Mouse (Mus musculus): ENCODE data around the gene Frat2. TPM values are rescaled to one million over a fixed set of nuclear protein-coding genes. Genes with fewer than 3 reads are reported as not detected.

The Frat2 gene
- total RNA-seq (2014; rRNA removed), result 9.0 and 13.2 TPM in 2 replicates
- 5.8 and 7.3 TPM in 2 replicates for polyA plus RNA-seq (2015; fragmentation: Nextera tagmentation; extraction: Ambion mirVana)

- Histone ChIP-seq H3K4me1 (ENCODE audit: insufficient read depth, low read length) (no peaks in the 10 kb centered on the region), H3K4me3 (ENCODE audit: low read length) (peak within 1 kb of the TSS; percentile 75), H3K4me2 (ENCODE audit: low read depth, low read length) (peak within 1 kb of the TSS; percentile 94), H3K9ac (replicated peaks; ENCODE audit: low read length) (peak within 1 kb of the TSS; percentile 80), H3K36me3 (ENCODE audit: insufficient read depth, low read length) (no peaks in the 10 kb centered on the region), H3K27ac (peak within 1 kb of the TSS; percentile 93), H3K9me3 (ENCODE audit: low read length) (no peaks in the 10 kb centered on the region), H3K27me3 (ENCODE audit: insufficient read depth, low read length) (no peaks in the 10 kb centered on the region)
- WGBS, result under 1% methylated on average over 71 of the region's 72 CpGs
- no peak for TF ChIP-seq CTCF (IDR thresholded peaks at IDR 0.05; ENCODE audit: low read depth)
- DNase-seq (ENCODE audit: low spot score) (peak; percentile 91), ATAC-seq (peak; percentile 96)
Observed at GRCm38 (mm10) chr19:41847992-41848851, at the start of gene Frat2. Gene Frat2 (minus strand): TSS chr19:41848132.

GRCm38 (mm10) chr19:41896319-41896711, 48.4 kb upstream of the Frat2 start:
- Histone ChIP-seq H3K27ac (no peak overlapping the region), H3K36me3 (ENCODE audit: insufficient read depth, low read length) (peaks cover 6% of the 10 kb centered on the region; the same call in 1 of the 2 replicates), H3K4me1 (ENCODE audit: insufficient read depth, low read length) (peaks cover 4% of the 10 kb centered on the region; the same call in 1 of the 2 replicates), H3K4me3 (ENCODE audit: low read length) (peak overlapping the region; percentile 70), H3K27me3 (ENCODE audit: insufficient read depth, low read length) (no peaks in the 10 kb centered on the region), H3K9ac (replicated peaks; ENCODE audit: low read length) (peak overlapping the region; percentile 59; the same call in 1 of the 2 replicates), H3K9me3 (ENCODE audit: low read length) (no peaks in the 10 kb centered on the region), H3K4me2 (ENCODE audit: low read depth, low read length) (peak overlapping the region; percentile 84)
- TF ChIP-seq CTCF (IDR thresholded peaks at IDR 0.05; ENCODE audit: low read depth), result no peak
- peak; percentile 50; the same call in 1 of the 2 replicates for ATAC-seq
- no peak for DNase-seq (ENCODE audit: low spot score)
- 14% methylated on average over 18 of the region's 18 CpGs for WGBS

- DNase-seq (ENCODE audit: low spot score) (peak; percentile 94), ATAC-seq (peak; percentile 97)
- no peak for TF ChIP-seq CTCF (IDR thresholded peaks at IDR 0.05; ENCODE audit: low read depth)
- Histone ChIP-seq H3K9ac (replicated peaks; ENCODE audit: low read length) (peak within 1 kb of the TSS; percentile 59), H3K27me3 (ENCODE audit: insufficient read depth, low read length) (no peaks in the 10 kb centered on the region), H3K4me3 (ENCODE audit: low read length) (peak within 1 kb of the TSS; percentile 70), H3K9me3 (ENCODE audit: low read length) (no peaks in the 10 kb centered on the region), H3K27ac (peak within 1 kb of the TSS; percentile 32; the same call in 1 of the 2 replicates), H3K4me2 (ENCODE audit: low read depth, low read length) (peak within 1 kb of the TSS; percentile 84), H3K36me3 (ENCODE audit: insufficient read depth, low read length) (peaks cover 6% of the 10 kb centered on the region; the same call in 1 of the 2 replicates), H3K4me1 (ENCODE audit: insufficient read depth, low read length) (peaks cover 4% of the 10 kb centered on the region; the same call in 1 of the 2 replicates)
- 1% methylated on average over 46 of the region's 46 CpGs for WGBS
Observed at GRCm38 (mm10) chr19:41895460-41896318, 47.8 kb upstream of the Frat2 start, which contains the start of gene Rrp12. Gene Rrp12 (minus strand): TSS chr19:41896173.

GRCm38 (mm10) chr19:41894959-41895358, 47.0 kb upstream of the Frat2 start:
- H3K9me3 ChIP-seq (ENCODE audit: low read length), result no peaks in the 10 kb centered on the region
- no peak for TF ChIP-seq CTCF (IDR thresholded peaks at IDR 0.05; ENCODE audit: low read depth)
- no peak overlapping the region for H3K9ac ChIP-seq (replicated peaks; ENCODE audit: low read length)
- 44% methylated on average over 7 of the region's 7 CpGs for WGBS
- peak overlapping the region; percentile 84 for H3K4me2 ChIP-seq (ENCODE audit: low read depth, low read length)
- H3K27me3 ChIP-seq (ENCODE audit: insufficient read depth, low read length), result no peaks in the 10 kb centered on the region
- H3K36me3 ChIP-seq (ENCODE audit: insufficient read depth, low read length), result peaks cover 11% of the 10 kb centered on the region
- H3K27ac ChIP-seq, result no peak overlapping the region
- H3K4me3 ChIP-seq (ENCODE audit: low read length), result peak overlapping the region; percentile 70
- peaks cover 4% of the 10 kb centered on the region; the same call in 1 of the 2 replicates for H3K4me1 ChIP-seq (ENCODE audit: insufficient read depth, low read length)
- no peak for ATAC-seq
- no peak for DNase-seq (ENCODE audit: low spot score)

- no peaks in the 10 kb centered on the region for H3K4me1 ChIP-seq (ENCODE audit: insufficient read depth, low read length)
- H3K9me3 ChIP-seq (ENCODE audit: low read length), result no peaks in the 10 kb centered on the region
- no peak for DNase-seq (ENCODE audit: low spot score)
- no peaks in the 10 kb centered on the region for H3K27me3 ChIP-seq (ENCODE audit: insufficient read depth, low read length)
- no peak for ATAC-seq
- TF ChIP-seq CTCF (IDR thresholded peaks at IDR 0.05; ENCODE audit: low read depth), result no peak
- H3K9ac ChIP-seq (replicated peaks; ENCODE audit: low read length), result no peak overlapping the region
- H3K4me3 ChIP-seq (ENCODE audit: low read length), result no peak overlapping the region
- no peak overlapping the region for H3K27ac ChIP-seq
- H3K4me2 ChIP-seq (ENCODE audit: low read depth, low read length), result no peak overlapping the region
- H3K36me3 ChIP-seq (ENCODE audit: insufficient read depth, low read length), result peaks cover 68% of the 10 kb centered on the region
Observed at GRCm38 (mm10) chr19:41888191-41888590, 40.3 kb upstream of the Frat2 start.

GRCm38 (mm10) chr19:41883882-41884281, 36.0 kb upstream of the Frat2 start:
- peaks cover 65% of the 10 kb centered on the region for H3K36me3 ChIP-seq (ENCODE audit: insufficient read depth, low read length)
- 95% methylated on average over 9 of the region's 9 CpGs for WGBS
- TF ChIP-seq CTCF (IDR thresholded peaks at IDR 0.05; ENCODE audit: low read depth), result no peak

More at GRCm38 (mm10) chr19:41883882-41884281, 36.0 kb upstream of the Frat2 start:
- no peak for ATAC-seq
- H3K9ac ChIP-seq (replicated peaks; ENCODE audit: low read length), result no peak overlapping the region
- H3K27me3 ChIP-seq (ENCODE audit: insufficient read depth, low read length), result no peaks in the 10 kb centered on the region
- DNase-seq (ENCODE audit: low spot score), result no peak
- no peak overlapping the region for H3K4me2 ChIP-seq (ENCODE audit: low read depth, low read length)
- no peaks in the 10 kb centered on the region for H3K4me1 ChIP-seq (ENCODE audit: insufficient read depth, low read length)
- no peak overlapping the region for H3K4me3 ChIP-seq (ENCODE audit: low read length)
- H3K9me3 ChIP-seq (ENCODE audit: low read length), result no peaks in the 10 kb centered on the region
- H3K27ac ChIP-seq, result no peak overlapping the region
